Mouse (Mus musculus) heart, postnatal 0 days (tissue): ENCODE results near the gene Sh3rf1. TPM values are rescaled to one million over a fixed set of nuclear protein-coding genes. Genes with fewer than 3 reads are reported as not detected.

Experiments used
- ATAC-seq: fragments of 200-750 bp; cut with Nextera tagmentation; 2 replicates; pipeline ENCODE4 v1.8.0; 2017; ENCODE audit warnings: low read depth, moderate number of reproducible peaks, moderate library complexity; ENCODE audit not compliant: insufficient read depth
- DNase-seq: peaks from one replicate; pipeline ENCODE4 v3.0.0-alpha.2; 2016; ENCODE audit warnings: low spot score
- H3K27ac ChIP-seq: fragments of 300-500 bp; sonication (generic); 2 replicates; pipeline ENCODE4 v1.5.1; 2014; ENCODE audit warnings: low read depth, mild to moderate bottlenecking
- H3K27me3 ChIP-seq: fragments of 300-500 bp; sonication (generic); 2 replicates; pipeline ENCODE4 v1.6.1; 2014; ENCODE audit warnings: low read length, mixed read lengths; ENCODE audit not compliant: control insufficient read depth, insufficient read depth
- H3K36me3 ChIP-seq: fragments of 300-500 bp; sonication (generic); replicated peaks from 2 replicates; pipeline ENCODE4 v1.6.1; 2014; ENCODE audit warnings: low read length, mixed read lengths; ENCODE audit not compliant: control insufficient read depth, insufficient read depth
- H3K4me1 ChIP-seq: fragments of 300-500 bp; sonication (generic); 2 replicates; pipeline ENCODE4 v1.6.1; 2014; ENCODE audit warnings: antibody characterized with exemption; ENCODE audit not compliant: control insufficient read depth, insufficient read depth
- H3K4me2 ChIP-seq: fragments of 300-500 bp; sonication (generic); 2 replicates; pipeline ENCODE4 v1.6.1; 2014; ENCODE audit warnings: low read depth, mild to moderate bottlenecking, low read length, moderate library complexity
- H3K4me3 ChIP-seq: fragments of 300-500 bp; sonication (generic); 2 replicates; pipeline ENCODE4 v1.5.1; 2014; ENCODE audit warnings: low read depth, low read length
- H3K9ac ChIP-seq: fragments of 300-500 bp; sonication (generic); replicated peaks from 2 replicates; pipeline ENCODE4 v1.6.1; 2014; ENCODE audit warnings: low read depth, low read length, mixed read lengths
- H3K9me3 ChIP-seq: fragments of 300-500 bp; sonication (generic); replicated peaks from 2 replicates; pipeline ENCODE4 v1.6.1; 2016; ENCODE audit warnings: low read length; ENCODE audit not compliant: control insufficient read depth
- CTCF ChIP-seq: IDR thresholded peaks from 2 replicates; pipeline ENCODE4 v1.5.1; 2016; ENCODE audit warnings: antibody characterized with exemption, control low read depth, low read depth
- EP300 ChIP-seq: IDR thresholded peaks from 2 replicates; pipeline ENCODE4 v1.6.1; 2016; ENCODE audit warnings: antibody characterized with exemption, low read depth
- WGBS: fragments of 180-500 bp; shearing (Covaris S2); extraction: QIAGEN DNeasy Blood & Tissue Kit; methylation state at CpG from one replicate; pipeline ENCODE4 v1.1.7; 2014; 5-methylcytosine and 5-hydroxymethylcytosine counted together
- polyA plus RNA-seq: library from polyadenylated mRNA; unstranded; fragments of >200 nt; fragmentation: Nextera tagmentation; extraction: Ambion mirVana; gene quantifications from 2 replicates; pipeline ENCODE4 v1.2.1, GENCODE M21; 2015
- total RNA-seq: library from RNA; depleted of rRNA; stranded (reverse); fragments of >200 nt; gene quantifications from 2 replicates; pipeline ENCODE4 v1.2.3, GENCODE M21; 2014; ENCODE audit warnings: low replicate concordance

Gene Sh3rf1
- total and polyA plus RNA-seq, 2 experiments from 2014 or later: 2.4 to 8.9 TPM

DNA sequence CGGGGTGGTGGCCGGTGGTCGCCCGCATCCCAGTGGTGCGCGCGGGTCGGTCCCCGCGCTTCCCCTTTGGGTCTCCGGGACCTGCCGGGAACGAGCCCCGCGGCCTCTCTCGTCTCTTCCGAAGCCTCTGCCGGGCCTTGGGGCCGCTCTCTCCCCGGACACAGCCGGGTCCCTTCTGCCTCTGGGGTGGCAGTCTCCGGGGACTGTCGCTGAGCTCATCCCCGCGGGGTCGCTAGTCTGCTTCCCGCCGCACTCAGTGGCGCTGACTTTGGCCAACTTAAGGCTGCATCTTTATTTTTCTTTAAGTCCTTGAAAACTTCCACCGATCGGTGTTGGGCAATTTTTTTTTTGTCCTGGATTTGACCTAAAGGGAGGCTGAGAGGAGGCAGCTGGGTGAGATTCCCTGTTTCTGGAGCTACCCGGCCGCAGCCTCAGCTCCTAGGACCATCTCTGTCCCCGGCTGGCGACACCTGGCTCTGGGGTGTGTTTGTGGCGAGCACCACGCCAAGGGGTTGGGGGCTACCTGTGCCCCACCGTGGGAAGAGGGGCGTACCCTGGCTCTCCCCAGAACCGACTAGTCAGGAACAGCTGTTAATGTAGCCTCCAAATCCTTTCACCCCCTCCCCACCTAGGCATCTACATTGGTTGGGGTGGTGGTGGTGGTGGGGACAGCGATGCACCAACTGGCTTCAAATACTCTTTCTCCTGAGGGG is 864 bp downstream of the Sh3rf1 start:
- no peaks in the 10 kb centered on the region for H3K9me3 ChIP-seq
- peaks cover 11% of the 10 kb centered on the region; the same call in 1 of the 2 replicates for H3K27me3 ChIP-seq
- ATAC-seq (peak; percentile 69), DNase-seq (peak; percentile 30)
- no peak for TF ChIP-seq CTCF
- TF ChIP-seq EP300: no peak
- peak overlapping the region; percentile 68 for H3K27ac ChIP-seq
- WGBS: under 1% methylated on average over 41 of the region's 41 CpGs
- peak overlapping the region; percentile 87 for H3K4me2 ChIP-seq
- peak overlapping the region; percentile 75 for H3K9ac ChIP-seq
- peak overlapping the region; percentile 95 for H3K4me3 ChIP-seq
- H3K4me1 ChIP-seq: peaks cover 8% of the 10 kb centered on the region; the same call in 1 of the 2 replicates
- H3K36me3 ChIP-seq: no peaks in the 10 kb centered on the region

DNA sequence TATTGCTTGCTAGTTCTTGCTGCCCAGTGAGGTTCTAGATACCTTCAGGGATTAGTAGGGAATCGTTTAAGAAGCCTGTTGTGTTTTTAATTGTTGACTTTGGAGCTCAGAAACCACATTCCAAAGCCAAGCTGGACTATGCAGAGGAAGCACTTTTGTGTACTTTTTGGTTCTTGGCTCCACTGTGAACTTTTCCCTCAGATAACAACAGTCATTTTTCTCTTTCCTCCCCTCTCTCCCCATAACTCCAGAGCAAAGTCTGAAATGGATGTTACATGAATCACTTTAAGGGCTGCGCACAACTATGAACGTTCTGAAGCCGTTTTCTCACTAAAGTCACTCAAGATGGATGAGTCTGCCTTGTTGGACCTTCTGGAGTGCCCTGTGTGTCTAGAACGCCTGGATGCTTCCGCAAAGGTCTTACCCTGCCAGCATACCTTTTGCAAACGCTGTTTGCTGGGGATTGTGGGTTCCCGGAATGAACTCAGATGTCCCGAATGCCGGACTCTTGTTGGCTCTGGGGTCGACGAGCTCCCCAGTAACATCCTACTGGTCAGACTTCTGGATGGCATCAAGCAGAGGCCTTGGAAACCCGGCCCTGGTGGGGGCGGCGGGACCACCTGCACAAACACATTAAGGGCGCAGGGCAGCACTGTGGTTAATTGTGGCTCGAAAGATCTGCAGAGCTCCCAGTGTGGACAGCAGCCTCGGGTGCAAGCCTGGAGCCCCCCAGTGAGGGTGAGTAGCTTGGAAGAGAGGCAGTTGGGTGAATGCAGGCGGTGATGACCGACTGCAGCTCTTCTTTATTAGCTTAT is 2.1 kb downstream of the Sh3rf1 start:
- no peak overlapping the region for H3K27ac ChIP-seq
- H3K4me3 ChIP-seq: peak overlapping the region; percentile 95
- H3K36me3 ChIP-seq: no peaks in the 10 kb centered on the region
- peaks cover 11% of the 10 kb centered on the region; the same call in 1 of the 2 replicates for H3K27me3 ChIP-seq
- 61% methylated on average over 20 of the region's 20 CpGs for WGBS
- DNase-seq: no peak
- ATAC-seq: no peak
- no peaks in the 10 kb centered on the region for H3K9me3 ChIP-seq
- no peak overlapping the region for H3K9ac ChIP-seq
- H3K4me2 ChIP-seq: peak overlapping the region; percentile 87
- TF ChIP-seq EP300 (no peak), CTCF (no peak)
- H3K4me1 ChIP-seq: peaks cover 8% of the 10 kb centered on the region; the same call in 1 of the 2 replicates

DNA sequence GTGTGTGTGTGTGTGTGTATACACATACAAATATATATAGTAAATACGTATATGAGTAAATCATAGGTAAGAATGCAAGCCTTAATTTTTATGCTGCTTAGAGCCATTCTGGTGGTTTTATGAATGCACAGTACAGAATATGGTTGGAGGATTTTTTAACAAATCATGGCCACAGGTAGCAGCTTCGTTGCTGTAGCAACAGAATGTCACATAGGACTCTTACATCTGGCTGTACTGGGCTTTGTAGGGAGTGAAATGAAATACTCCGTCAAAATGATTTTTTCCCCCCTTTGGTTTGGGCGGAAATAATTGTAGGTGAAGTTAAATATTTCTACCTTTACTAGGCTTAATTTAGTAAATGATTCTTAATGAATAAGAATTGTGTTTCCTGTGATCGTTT is 3.0 kb downstream of the Sh3rf1 start:
- Histone ChIP-seq H3K36me3 (peaks cover 5% of the 10 kb centered on the region; the same call in 1 of the 2 replicates), H3K27ac (no peak overlapping the region), H3K9ac (no peak overlapping the region), H3K27me3 (peaks cover 11% of the 10 kb centered on the region; the same call in 1 of the 2 replicates), H3K9me3 (no peaks in the 10 kb centered on the region), H3K4me1 (peaks cover 8% of the 10 kb centered on the region; the same call in 1 of the 2 replicates), H3K4me3 (0 out of 2 replicates have a peak overlapping the region, but pooled peaks have one; percentile 95), H3K4me2 (0 out of 2 replicates have a peak overlapping the region, but pooled peaks have one; percentile 87)
- TF ChIP-seq EP300: no peak
- ATAC-seq (no peak), DNase-seq (no peak)
- 84% methylated on average over 5 of the region's 5 CpGs for WGBS

DNA sequence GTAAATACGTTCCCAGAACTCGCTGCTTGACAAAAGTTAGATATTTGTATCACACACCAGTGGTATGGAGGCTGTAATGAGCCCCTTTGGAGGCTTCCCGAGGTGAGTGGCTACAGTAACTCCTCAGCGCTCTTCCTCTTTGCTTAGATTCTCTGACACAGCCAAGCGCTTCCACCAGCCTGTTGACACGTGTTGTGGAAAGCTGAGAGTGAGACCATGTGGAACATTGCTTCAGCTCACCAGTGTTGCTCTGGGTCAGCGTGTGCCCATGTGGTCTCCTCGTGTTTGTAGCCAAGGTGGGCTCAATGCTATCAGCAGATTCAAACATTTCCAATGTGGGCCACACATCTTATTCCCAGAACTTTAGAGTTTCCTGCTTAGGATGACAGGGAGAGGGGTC is 5.0 kb downstream of the Sh3rf1 start:
- 63% methylated on average over 8 of the region's 8 CpGs for WGBS
- Histone ChIP-seq H3K27ac (no peak overlapping the region), H3K4me1 (peaks cover 3% of the 10 kb centered on the region; the same call in 1 of the 2 replicates), H3K9ac (no peak overlapping the region), H3K36me3 (peaks cover 5% of the 10 kb centered on the region; the same call in 1 of the 2 replicates), H3K9me3 (no peaks in the 10 kb centered on the region), H3K4me3 (no peak overlapping the region), H3K27me3 (0 out of 2 replicates have a peak, but pooled peaks cover 5% of the 10 kb centered on the region), H3K4me2 (peak overlapping the region; percentile 10; the same call in 1 of the 2 replicates)
- no peak for TF ChIP-seq EP300
- TF ChIP-seq CTCF: no peak
- no peak for DNase-seq
- no peak for ATAC-seq

DNA sequence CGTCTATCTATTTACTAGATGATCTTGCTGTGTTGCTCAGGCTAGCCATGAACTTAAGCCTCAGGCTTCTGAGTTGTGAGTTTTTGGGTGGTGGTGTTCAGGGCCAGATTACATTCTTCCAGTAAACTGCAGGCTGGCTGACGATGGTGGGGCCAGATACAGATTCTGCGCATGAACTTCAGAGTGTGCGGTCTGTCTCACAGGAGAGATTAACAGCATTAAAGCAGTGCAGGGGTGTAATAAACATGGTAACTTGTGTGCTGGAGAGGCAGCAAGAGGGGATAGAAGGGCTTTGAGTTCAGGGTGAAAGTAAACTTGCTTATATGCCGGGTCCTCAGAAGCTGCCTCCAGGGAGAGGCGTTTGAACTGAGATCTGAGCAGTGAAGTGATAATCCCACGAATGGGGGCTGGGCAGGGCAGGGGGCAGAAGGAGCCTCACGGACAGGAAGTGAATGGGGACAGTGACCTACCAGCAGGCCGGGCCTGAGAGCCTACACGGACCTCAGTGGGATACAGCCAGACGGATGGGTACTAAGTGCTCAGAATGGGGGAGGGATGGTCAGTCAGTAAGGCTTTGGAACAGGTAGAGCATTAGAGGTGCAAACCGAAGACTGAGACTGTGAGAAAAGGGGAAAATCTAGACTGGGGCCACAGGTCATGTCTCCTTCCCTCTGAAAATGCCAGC is 6.0 kb downstream of the Sh3rf1 start:
- Histone ChIP-seq H3K4me2 (no peak overlapping the region), H3K9ac (no peak overlapping the region), H3K4me1 (peaks cover 2% of the 10 kb centered on the region; the same call in 1 of the 2 replicates), H3K36me3 (peaks cover 5% of the 10 kb centered on the region; the same call in 1 of the 2 replicates), H3K9me3 (no peaks in the 10 kb centered on the region), H3K27me3 (0 out of 2 replicates have a peak, but pooled peaks cover 8% of the 10 kb centered on the region), H3K4me3 (no peak overlapping the region), H3K27ac (no peak overlapping the region)
- TF ChIP-seq CTCF (no peak), EP300 (no peak)
- ATAC-seq: no peak
- DNase-seq: no peak
- 69% methylated on average over 12 of the region's 12 CpGs for WGBS
